Mouse (Mus musculus) Patski (cell line): ENCODE data around the gene Casz1. TPM values are rescaled to one million over a fixed set of nuclear protein-coding genes. Genes with fewer than 3 reads are reported as not detected.

Experiments used
- ATAC-seq: fragments of 100-300 bp; one replicate; pipeline ENCODE4 v1.8.0; 2021
- CTCF ChIA-PET: fragments of 350-600 bp; sonication (Branson Sonifier 250); formaldehyde crosslinking; loops from one replicate; lab custom pipeline; 2022; ENCODE audit warnings: inconsistent platforms; lab: Charles Lee
- POLR2A ChIA-PET: fragments of 350-600 bp; sonication (Branson Sonifier 250); formaldehyde crosslinking; loops from one replicate; lab custom pipeline; 2022; ENCODE audit warnings: antibody characterized with exemption, inconsistent platforms; lab: Charles Lee
- DNase-seq: peaks from one replicate; pipeline ENCODE4 v3.0.0-alpha.2; 2011; ENCODE audit warnings: low read depth, low spot score
- H3K27me3 ChIP-seq: fragments of 371-371 bp; one replicate; pipeline ENCODE4 v1.5.1; 2021
- CTCF ChIP-seq: fragments of 100-300 bp; IDR thresholded peaks from one replicate; pipeline ENCODE4 v1.5.1; 2021
- in situ Hi-C: fragments of 300-500 bp; cut with MboI; formaldehyde crosslinking; loops from 3 replicates; pipeline ENCODE4 v1.11.1; 2018; ENCODE audit warnings: low pct_unique_long_range_greater_than_20kb, mixed read lengths
- polyA plus RNA-seq: library from polyadenylated mRNA; unstranded; gene quantifications from one replicate; pipeline ENCODE4 v1.2.3, GENCODE M21; 2021

The Casz1 gene
- polyA plus RNA-seq, 1 experiment from 2014 or later = 6.0 TPM

GRCm38 (mm10) chr4:148859415-148859814 lies 55.2 kb downstream of the Casz1 start:
- ATAC-seq (no peak), DNase-seq (no peak)
- CTCF ChIA-PET = no interaction called here
- no peak for TF ChIP-seq CTCF
- in situ Hi-C loops = no loop called here
- POLR2A ChIA-PET = no interaction called here
- no peaks in the 10 kb centered on the region for H3K27me3 ChIP-seq

DNA sequence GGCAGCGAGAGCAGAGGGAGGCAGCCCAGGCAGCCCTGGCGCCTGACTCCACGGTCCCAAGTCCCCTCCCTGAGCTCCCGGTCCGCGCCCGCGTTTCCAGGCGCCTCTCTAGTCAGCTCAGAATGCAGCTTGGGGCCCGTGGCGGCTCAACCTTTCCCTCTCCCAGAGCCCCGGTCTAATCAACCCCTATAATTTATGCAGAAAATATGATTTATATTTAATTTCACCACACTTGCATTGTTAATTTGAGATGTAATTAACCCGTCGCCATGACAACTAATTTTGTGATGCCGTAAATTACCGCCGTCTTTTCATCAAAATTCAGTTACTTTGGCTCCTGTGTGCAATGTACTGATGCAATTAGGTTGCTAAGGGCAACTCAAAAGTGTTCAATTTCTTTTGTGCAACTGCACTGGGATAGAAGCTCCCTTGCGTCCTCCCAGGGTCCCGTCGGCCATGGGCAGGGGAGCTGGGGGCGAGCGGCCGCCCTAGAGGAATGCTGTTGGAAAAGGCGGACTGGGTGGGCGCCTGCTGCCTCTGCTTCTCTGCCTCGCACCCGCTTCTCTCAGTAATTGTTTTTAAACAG lies 55.8 kb downstream of the Casz1 start:
- no peak for DNase-seq
- ChIA-PET POLR2A (no interaction called here), CTCF (no interaction called here)
- ATAC-seq = no peak
- no peak for TF ChIP-seq CTCF
- in situ Hi-C loops = no loop called here
- H3K27me3 ChIP-seq = no peaks in the 10 kb centered on the region

DNA sequence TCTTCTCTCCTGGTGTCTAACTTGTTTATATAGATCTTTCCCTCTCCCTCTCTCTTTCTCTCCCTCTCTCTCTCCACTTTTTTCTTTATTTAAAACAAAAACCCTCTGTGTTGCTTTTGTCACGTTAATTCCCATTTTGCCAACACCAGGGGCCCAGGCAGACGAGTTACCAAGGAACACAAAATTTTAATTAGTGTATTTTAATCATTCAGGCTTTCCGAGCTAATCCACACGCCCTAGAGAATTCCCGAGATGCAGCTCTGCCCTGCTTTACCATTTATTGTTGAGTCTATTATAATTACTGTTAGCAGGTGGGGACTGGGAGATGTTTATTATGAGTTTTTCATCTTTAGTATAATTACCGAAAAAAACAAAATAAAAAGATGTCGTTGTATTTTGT lies 56.4 kb downstream of the Casz1 start:
- ChIA-PET CTCF (no interaction called here), POLR2A (no interaction called here)
- DNase-seq (no peak), ATAC-seq (no peak)
- no peak for TF ChIP-seq CTCF
- no peaks in the 10 kb centered on the region for H3K27me3 ChIP-seq
- in situ Hi-C loops = no loop called here

GRCm38 (mm10) chr4:148866812-148867470 lies 62.7 kb downstream of the Casz1 start:
- ATAC-seq = no peak
- no peak for TF ChIP-seq CTCF
- in situ Hi-C loops = loop anchor here (5.0 kb wide), 1 partner anchor 45 kb away; no protein-coding TSS in a partner anchor
- no peaks in the 10 kb centered on the region for H3K27me3 ChIP-seq
- ChIA-PET CTCF (no interaction called here), POLR2A (no interaction called here)
- no peak for DNase-seq

DNA sequence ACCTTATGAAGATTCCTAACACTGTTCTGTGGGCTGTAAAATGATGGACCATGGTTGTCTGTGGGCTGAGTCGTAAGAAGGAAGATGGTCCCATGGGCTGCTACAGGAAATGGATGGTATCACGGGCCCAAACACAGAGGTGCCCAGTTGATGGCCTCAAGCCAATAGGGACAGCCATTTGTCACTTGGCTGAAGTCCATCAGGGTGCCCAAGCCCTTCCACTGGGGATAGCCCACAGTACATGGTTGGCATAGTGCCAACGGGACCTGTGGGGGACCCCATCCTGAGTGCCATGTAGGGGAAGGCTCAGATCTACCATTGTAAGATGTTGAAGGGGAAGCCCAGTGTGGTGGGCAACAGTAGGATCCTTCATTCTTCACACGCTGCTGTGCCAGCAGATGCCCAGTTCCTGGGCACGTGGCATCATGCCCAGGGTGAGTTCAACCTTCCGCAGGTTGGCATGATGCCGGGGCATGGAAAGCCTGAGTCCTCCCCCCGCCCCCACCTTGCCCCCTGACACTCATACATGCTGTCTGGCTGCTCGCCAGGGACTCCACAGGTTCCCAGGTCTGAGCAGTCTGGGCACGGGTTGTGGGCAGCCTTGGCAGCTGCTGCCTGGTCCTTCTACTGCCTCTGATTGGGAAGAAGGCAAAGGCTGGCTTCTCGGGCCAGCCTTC lies 63.6 kb downstream of the Casz1 start:
- ATAC-seq (peak; percentile 41), DNase-seq (peak; percentile 98)
- no peaks in the 10 kb centered on the region for H3K27me3 ChIP-seq
- no peak for TF ChIP-seq CTCF
- in situ Hi-C loops = loop anchor here (5.0 kb wide), 1 partner anchor 46 kb away; no protein-coding TSS in a partner anchor
- CTCF ChIA-PET = no interaction called here
- POLR2A ChIA-PET = no interaction called here

GRCm38 (mm10) chr4:148869566-148869965 lies 65.3 kb downstream of the Casz1 start:
- ATAC-seq (peak; percentile 72), DNase-seq (peak; percentile 68)
- H3K27me3 ChIP-seq = no peaks in the 10 kb centered on the region
- no peak for TF ChIP-seq CTCF
- ChIA-PET CTCF (no interaction called here), POLR2A (interaction anchor here (0.8 kb wide), 1 partner anchor 125 kb away, joined by 4 read pairs; no protein-coding TSS in a partner anchor)
- in situ Hi-C loops = loop anchor here (5.0 kb wide), 1 partner anchor 47 kb away; no protein-coding TSS in a partner anchor

DNA sequence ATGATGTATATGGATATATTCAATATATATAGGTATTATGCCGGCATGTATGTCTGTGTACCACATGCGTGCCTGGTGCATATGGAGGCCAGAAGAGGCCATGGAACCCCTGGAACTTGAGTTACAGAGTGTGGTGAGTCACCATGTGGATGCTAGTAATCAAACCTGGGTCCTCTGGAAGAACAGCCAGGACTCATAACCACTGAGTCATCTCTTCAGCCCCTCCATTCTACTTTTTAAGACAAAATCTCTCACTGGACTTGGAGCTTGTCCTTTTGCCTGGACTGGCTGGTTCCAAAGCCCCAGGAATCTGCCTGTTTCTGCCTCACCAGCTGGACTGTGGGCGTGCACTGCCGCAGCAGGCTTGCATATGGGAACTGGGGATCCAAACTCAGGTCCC lies 66.3 kb downstream of the Casz1 start:
- no peak for TF ChIP-seq CTCF

DNA sequence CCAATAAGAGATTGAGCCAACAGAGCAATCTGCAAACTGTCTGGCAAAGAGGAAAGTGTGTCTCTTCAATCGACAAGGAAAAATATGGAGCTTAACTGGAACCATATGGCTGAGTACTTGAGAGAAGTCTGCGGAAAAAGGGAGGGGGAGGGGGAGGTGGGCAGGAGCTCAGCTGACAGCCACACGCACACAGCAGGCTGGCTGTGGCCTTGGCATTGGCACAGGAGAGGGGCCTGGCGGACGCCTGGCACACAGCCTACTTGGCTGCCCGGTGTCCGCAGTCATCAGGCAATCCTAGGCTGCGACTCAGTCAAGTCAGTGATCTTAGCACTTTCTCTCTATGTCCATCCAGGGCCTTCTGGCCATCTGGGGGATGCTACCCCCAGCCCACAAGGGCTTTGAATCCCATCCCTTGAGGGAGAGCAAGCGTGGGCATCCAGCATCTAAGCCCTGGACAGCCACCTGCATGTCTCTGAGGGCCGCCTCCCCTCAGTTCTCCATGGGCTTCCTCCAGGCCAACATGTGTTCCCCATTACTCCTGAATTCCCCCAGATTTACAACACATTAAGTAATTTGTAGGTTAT lies 67.6 kb downstream of the Casz1 start:
- H3K27me3 ChIP-seq = no peaks in the 10 kb centered on the region

More for the DNA sequence above, 66.3 kb downstream of the Casz1 start:
- ATAC-seq (no peak), DNase-seq (no peak)
- POLR2A ChIA-PET = interaction anchor here (0.6 to 0.8 kb wide), 4 partner anchors 14 to 481 kb away, joined by 3 to 4 read pairs (median 3); no protein-coding TSS in a partner anchor
- CTCF ChIA-PET = interaction anchor here (1.5 kb wide), 1 partner anchor 24 kb away, joined by 3 read pairs; no protein-coding TSS in a partner anchor
- H3K27me3 ChIP-seq = no peaks in the 10 kb centered on the region
- in situ Hi-C loops = no loop called here

GRCm38 (mm10) chr4:148872372-148872771 lies 68.1 kb downstream of the Casz1 start:
- CTCF ChIA-PET = interaction anchor here (1.0 to 1.3 kb wide), 2 partner anchors 52 to 60 kb away, joined by 3 read pairs; no protein-coding TSS in a partner anchor
- in situ Hi-C loops = no loop called here
- no peak for ATAC-seq

More for the DNA sequence above, 67.6 kb downstream of the Casz1 start:
- no peak for TF ChIP-seq CTCF
- ChIA-PET POLR2A (interaction anchor here (0.6 kb wide), 2 partner anchors 64 to 349 kb away, joined by 4 to 5 read pairs; no protein-coding TSS in a partner anchor), CTCF (interaction anchor here (1.3 kb wide), 1 partner anchor 52 kb away, joined by 3 read pairs; no protein-coding TSS in a partner anchor)
- in situ Hi-C loops = no loop called here
- ATAC-seq (no peak), DNase-seq (no peak)

GRCm38 (mm10) chr4:148872783-148873182 lies 68.6 kb downstream of the Casz1 start:
- no peaks in the 10 kb centered on the region for H3K27me3 ChIP-seq
- DNase-seq (no peak), ATAC-seq (no peak)
- POLR2A ChIA-PET = interaction anchor here (1.4 kb wide), 1 partner anchor 67 kb away, joined by 5 read pairs; no protein-coding TSS in a partner anchor
- CTCF ChIA-PET = interaction anchor here (1.0 to 1.3 kb wide), 2 partner anchors 53 to 61 kb away, joined by 3 read pairs; no protein-coding TSS in a partner anchor
- TF ChIP-seq CTCF = no peak
- in situ Hi-C loops = no loop called here

More at GRCm38 (mm10) chr4:148872372-148872771, 68.1 kb downstream of the Casz1 start:
- no peak for DNase-seq
- TF ChIP-seq CTCF = no peak
- POLR2A ChIA-PET = interaction anchor here (1.4 kb wide), 1 partner anchor 67 kb away, joined by 5 read pairs; no protein-coding TSS in a partner anchor
- H3K27me3 ChIP-seq = no peaks in the 10 kb centered on the region
